Mouse (Mus musculus) splenic B cell, adult 2 months (primary cell): ENCODE data around the gene Creb3l2.

Experiments used
- DNase-seq: peaks from one replicate; pipeline ENCODE4 v3.0.0-alpha.2; 2011; ENCODE audit warnings: low read depth, low spot score
- H3K27me3 ChIP-seq: 2 replicates; pipeline ENCODE4 v1.6.1; 2012; ENCODE audit warnings: mild to moderate bottlenecking, low read length, moderate library complexity, mixed read lengths; ENCODE audit not compliant: control insufficient read depth, poor library complexity, insufficient read depth, severe bottlenecking
- H3K36me3 ChIP-seq: 2 replicates; pipeline ENCODE4 v1.6.1; 2012; ENCODE audit warnings: mild to moderate bottlenecking, low read length, moderate library complexity, mixed read lengths; ENCODE audit not compliant: control insufficient read depth, poor library complexity, insufficient read depth, severe bottlenecking

Creb3l2 gene

GRCm38 (mm10) chr6:37428044-37428443 is 13.9 kb downstream of the Creb3l2 start:
- no peaks in the 10 kb centered on the region for H3K27me3 ChIP-seq
- no peaks in the 10 kb centered on the region for H3K36me3 ChIP-seq
- no peak for DNase-seq

GRCm38 (mm10) chr6:37426615-37427014 is 15.3 kb downstream of the Creb3l2 start:
- DNase-seq = peak; percentile 20
- Histone ChIP-seq H3K36me3 (no peaks in the 10 kb centered on the region), H3K27me3 (no peaks in the 10 kb centered on the region)

GRCm38 (mm10) chr6:37425833-37426232 is 16.1 kb downstream of the Creb3l2 start:
- H3K36me3 ChIP-seq = no peaks in the 10 kb centered on the region
- no peaks in the 10 kb centered on the region for H3K27me3 ChIP-seq
- DNase-seq = no peak

DNA sequence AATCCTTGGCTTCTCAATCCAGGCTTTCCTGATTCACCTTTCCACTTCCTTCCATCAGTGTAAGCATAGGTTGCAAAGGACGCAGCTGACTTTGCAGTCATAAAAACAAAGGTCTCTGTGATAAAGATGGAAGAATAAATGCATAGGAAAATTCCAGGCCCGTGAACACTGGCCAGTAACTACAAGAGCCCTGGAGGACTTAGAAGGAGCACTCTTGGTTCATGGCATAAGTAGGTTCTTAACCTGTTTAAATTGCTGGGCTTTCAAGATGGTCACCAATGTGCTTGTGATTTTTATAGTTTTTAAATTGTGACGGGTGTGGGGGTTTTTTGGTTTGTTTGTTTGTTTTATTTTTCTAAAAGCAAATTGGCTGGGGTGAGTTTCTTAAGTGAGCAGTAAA is 16.9 kb downstream of the Creb3l2 start:
- no peaks in the 10 kb centered on the region for H3K27me3 ChIP-seq
- H3K36me3 ChIP-seq = no peaks in the 10 kb centered on the region
- no peak for DNase-seq

DNA sequence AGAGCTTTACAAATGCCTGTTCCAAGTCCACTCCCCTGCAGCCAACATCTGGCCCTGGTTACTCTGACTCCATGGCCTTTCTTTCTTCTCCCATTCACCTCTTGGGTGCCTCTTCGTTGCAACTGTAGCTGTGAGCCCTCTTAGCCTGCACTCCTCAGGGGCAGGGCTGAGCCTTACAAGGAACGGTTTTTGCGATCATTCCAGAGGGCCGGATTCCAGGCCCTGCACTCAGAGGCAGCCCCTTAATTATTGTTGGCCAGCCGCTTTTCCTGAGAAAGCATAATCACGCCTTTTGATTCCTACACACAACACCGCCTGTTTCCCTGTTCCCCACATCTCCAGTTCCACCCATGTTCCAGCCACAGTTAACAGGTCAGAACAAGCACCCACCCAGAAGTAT is 17.6 kb downstream of the Creb3l2 start:
- Histone ChIP-seq H3K36me3 (no peaks in the 10 kb centered on the region), H3K27me3 (no peaks in the 10 kb centered on the region)
- DNase-seq = no peak

GRCm38 (mm10) chr6:37423386-37423785 is 18.6 kb downstream of the Creb3l2 start:
- DNase-seq = no peak
- H3K27me3 ChIP-seq = no peaks in the 10 kb centered on the region
- no peaks in the 10 kb centered on the region for H3K36me3 ChIP-seq

GRCm38 (mm10) chr6:37421124-37421523 is 20.8 kb downstream of the Creb3l2 start:
- no peaks in the 10 kb centered on the region for H3K27me3 ChIP-seq
- no peaks in the 10 kb centered on the region for H3K36me3 ChIP-seq
- DNase-seq = no peak

DNA sequence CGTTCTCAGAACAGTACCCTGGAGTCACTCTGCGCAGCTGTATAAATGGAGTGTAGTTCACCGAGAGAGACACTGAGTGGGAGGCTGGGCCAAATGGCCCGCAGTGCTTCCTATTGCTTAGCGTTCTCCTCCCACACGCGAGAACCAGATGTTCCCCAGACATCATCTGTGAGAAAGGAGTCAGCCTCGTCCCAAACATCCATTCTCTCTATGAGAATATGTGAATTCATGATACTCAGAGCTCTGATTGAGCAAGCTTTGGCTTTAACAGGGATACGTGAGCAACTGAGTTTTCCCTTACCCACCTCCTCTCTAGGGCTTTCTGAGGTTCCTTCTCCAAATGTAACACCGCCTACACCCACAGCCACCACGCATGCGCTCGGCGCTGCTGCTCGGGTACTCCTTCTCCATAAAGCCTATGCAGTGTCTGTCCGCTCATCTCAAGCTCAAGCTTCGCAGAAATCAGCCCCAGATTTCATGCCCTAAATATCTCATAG is 22.5 kb downstream of the Creb3l2 start:
- DNase-seq = peak; percentile 17
- Histone ChIP-seq H3K36me3 (no peaks in the 10 kb centered on the region), H3K27me3 (no peaks in the 10 kb centered on the region)

GRCm38 (mm10) chr6:37418931-37419330 is 23.0 kb downstream of the Creb3l2 start:
- DNase-seq = no peak
- Histone ChIP-seq H3K36me3 (no peaks in the 10 kb centered on the region), H3K27me3 (no peaks in the 10 kb centered on the region)

- H3K27me3 ChIP-seq = no peaks in the 10 kb centered on the region
- no peaks in the 10 kb centered on the region for H3K36me3 ChIP-seq
- DNase-seq = no peak
Observed at GRCm38 (mm10) chr6:37416743-37417142, 25.2 kb downstream of the Creb3l2 start.

DNA sequence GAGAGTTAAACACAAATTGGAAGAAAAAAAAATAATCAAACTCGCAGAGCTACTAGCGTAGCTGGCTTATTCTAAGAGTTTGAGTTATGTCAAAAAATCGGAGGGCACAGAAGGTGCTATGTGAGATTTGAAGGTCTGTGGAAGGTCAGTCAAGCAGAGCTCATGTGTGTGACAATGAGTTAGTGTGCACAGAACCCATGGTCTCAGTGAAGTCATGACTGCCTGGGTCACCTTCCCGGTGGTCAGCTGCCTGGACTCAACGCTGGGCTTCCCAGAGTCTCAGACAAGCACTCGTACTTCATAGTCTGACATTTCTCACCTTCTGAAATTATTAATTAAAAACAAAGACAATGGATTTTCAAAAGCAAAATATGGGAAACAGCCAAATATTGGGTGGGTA is 26.4 kb downstream of the Creb3l2 start:
- Histone ChIP-seq H3K27me3 (no peaks in the 10 kb centered on the region), H3K36me3 (no peaks in the 10 kb centered on the region)
- DNase-seq = no peak

- H3K36me3 ChIP-seq = no peaks in the 10 kb centered on the region
- no peaks in the 10 kb centered on the region for H3K27me3 ChIP-seq
- DNase-seq = no peak
Observed at GRCm38 (mm10) chr6:37415034-37415433, 26.9 kb downstream of the Creb3l2 start.

- Histone ChIP-seq H3K36me3 (no peaks in the 10 kb centered on the region), H3K27me3 (no peaks in the 10 kb centered on the region)
- no peak for DNase-seq
Observed at GRCm38 (mm10) chr6:37414576-37414975, 27.4 kb downstream of the Creb3l2 start.

GRCm38 (mm10) chr6:37411696-37412095 is 30.2 kb downstream of the Creb3l2 start:
- DNase-seq = no peak
- H3K36me3 ChIP-seq = no peaks in the 10 kb centered on the region
- no peaks in the 10 kb centered on the region for H3K27me3 ChIP-seq

DNA sequence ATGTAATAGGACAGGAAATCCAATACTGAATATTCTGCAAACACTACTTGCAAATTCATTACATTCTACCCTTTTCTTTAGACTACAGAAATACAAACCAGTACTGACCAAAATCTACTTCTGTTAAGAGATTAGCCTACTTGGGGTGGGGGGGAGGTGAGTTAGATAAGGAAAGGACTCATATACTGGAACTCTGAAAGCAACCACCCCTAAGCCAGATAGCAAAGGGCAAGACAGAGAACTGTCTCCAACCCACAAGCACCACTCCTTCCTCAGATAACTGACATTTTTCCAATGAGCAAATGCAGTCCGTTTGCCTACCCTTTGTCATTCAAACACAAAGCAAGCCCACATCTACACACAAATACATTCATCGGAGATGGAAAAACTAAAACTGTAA is 32.1 kb downstream of the Creb3l2 start:
- H3K27me3 ChIP-seq = no peaks in the 10 kb centered on the region
- no peak for DNase-seq
- H3K36me3 ChIP-seq = no peaks in the 10 kb centered on the region

GRCm38 (mm10) chr6:37407876-37408275 is 34.1 kb downstream of the Creb3l2 start:
- no peak for DNase-seq
- Histone ChIP-seq H3K36me3 (no peaks in the 10 kb centered on the region), H3K27me3 (no peaks in the 10 kb centered on the region)
